Mouse (Mus musculus): ENCODE data around the gene Gpr157. TPM values are rescaled to one million over a fixed set of nuclear protein-coding genes. Genes with fewer than 3 reads are reported as not detected.

The Gpr157 gene
- total RNA-seq, 1 experiment: 0.71 TPM

DNA sequence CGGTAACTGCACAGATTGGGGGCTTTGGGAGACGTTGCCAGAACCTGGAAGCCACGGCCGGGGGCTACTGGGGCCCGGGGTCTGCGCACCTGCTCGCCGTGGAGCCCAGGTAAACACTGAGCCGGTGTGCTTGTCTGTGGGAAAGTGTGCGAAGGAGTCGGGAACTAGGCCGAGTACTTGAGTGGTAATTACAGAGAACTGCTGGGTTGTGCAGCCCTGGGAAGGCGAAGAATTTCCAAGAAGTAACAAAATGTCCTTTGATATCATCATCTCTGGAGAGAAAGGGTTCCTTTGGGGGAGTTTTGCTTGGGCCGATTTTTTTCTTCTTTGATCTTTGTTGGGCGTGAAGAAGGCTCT, 38.0 kb upstream of the Gpr157 start:
- no peak for TF ChIP-seq MAFK (IDR thresholded peaks at IDR 0.05; ENCODE audit: insufficient read depth, low read depth, low read length)
- no peak for TF ChIP-seq ZC3H11A (IDR thresholded peaks at IDR 0.05; ENCODE audit: borderline replicate concordance, low read depth, low read length)
- no peak for TF ChIP-seq CHD2 (IDR thresholded peaks at IDR 0.05; ENCODE audit: low read depth, low read length)
- no peak for TF ChIP-seq HCFC1 (IDR thresholded peaks at IDR 0.05; ENCODE audit: borderline replicate concordance, insufficient read depth, low read length)
- no peak for TF ChIP-seq ZNF384 (IDR thresholded peaks at IDR 0.05; ENCODE audit: low read depth, low read length)
- no peak for DNase-seq (ENCODE audit: low read depth, low spot score)
- no peaks in the 10 kb centered on the region for H3K9me3 ChIP-seq (ENCODE audit: control insufficient read depth, insufficient read depth, low read depth, low read length)
- H3K9ac ChIP-seq (ENCODE audit: insufficient read depth, low read depth, low read length, poor library complexity, severe bottlenecking): peak overlapping the region; percentile 95
- in situ Hi-C loops (cut with MboI; ENCODE audit: low sequenced_read_pairs in 2 of 2, unreplicated experiment in 2 of 2): no loop called here
- peak overlapping the region; percentile 79 for H3K27ac ChIP-seq (ENCODE audit: insufficient read depth, low read depth, low read length, poor library complexity, severe bottlenecking)
- peaks cover 31% of the 10 kb centered on the region for H3K36me3 ChIP-seq (ENCODE audit: control insufficient read depth, insufficient read depth, low read length, poor library complexity, severe bottlenecking)
- peaks cover 4 to 18% of the 10 kb centered on the region in 2 experiments; a peak in 1 of 4 replicates for H3K4me1 ChIP-seq (ENCODE audit: control insufficient read depth in 2 of 2, insufficient read depth in 2 of 2, low read length in 2 of 2, poor library complexity in 1 of 2)
- H3K4me3 ChIP-seq (ENCODE audit: insufficient read depth in 1 of 2, low read depth in 1 of 2, low read length in 2 of 2, poor library complexity in 1 of 2, severe bottlenecking in 1 of 2): peak overlapping the region; percentile 71 to 81

DNA sequence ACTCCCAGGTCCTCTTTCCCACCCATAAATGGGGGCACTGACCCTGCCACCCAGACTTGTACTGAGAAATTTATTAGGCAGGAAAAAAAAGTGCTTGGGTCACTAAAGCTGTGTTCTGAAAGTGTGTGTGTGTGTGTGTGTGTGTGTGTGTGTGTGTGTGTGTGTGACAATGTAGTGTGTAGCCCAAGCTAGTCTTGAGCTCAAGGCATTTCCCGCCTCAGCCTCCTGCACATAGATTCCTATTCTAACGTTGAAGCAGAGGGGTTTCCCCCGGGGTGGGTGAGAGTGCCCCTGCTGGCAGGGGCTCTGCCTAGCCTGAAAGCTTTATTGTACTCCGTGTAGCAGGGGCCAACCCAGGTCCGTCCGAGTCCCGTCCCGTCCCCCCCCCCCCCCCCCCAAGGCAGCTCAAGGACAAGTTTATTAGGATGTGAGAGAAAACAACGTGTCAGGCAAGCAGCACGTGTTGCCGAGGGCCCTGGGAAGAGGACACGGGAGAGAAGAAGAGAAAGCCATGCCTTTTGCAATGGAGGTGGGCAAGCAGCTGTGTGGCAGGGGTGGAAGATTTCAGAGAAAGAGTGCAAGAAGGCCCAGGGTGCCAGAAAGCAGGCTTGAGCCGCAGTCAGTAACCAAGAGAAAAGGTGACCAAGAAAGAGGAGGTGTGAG, 37.5 kb upstream of the Gpr157 start:
- Histone ChIP-seq H3K9me3 (ENCODE audit: control insufficient read depth, insufficient read depth, low read depth, low read length) (no peaks in the 10 kb centered on the region), H3K9ac (ENCODE audit: insufficient read depth, low read depth, low read length, poor library complexity, severe bottlenecking) (peak overlapping the region; percentile 95), H3K4me3 (ENCODE audit: insufficient read depth in 1 of 2, low read depth in 1 of 2, low read length in 2 of 2, poor library complexity in 1 of 2, severe bottlenecking in 1 of 2) (peak overlapping the region; percentile 71 to 81), H3K36me3 (ENCODE audit: control insufficient read depth, insufficient read depth, low read length, poor library complexity, severe bottlenecking) (peaks cover 35% of the 10 kb centered on the region), H3K4me1 (ENCODE audit: control insufficient read depth in 2 of 2, insufficient read depth in 2 of 2, low read length in 2 of 2, poor library complexity in 1 of 2) (peaks cover 4 to 18% of the 10 kb centered on the region in 2 experiments; a peak in 1 of 4 replicates), H3K27ac (ENCODE audit: insufficient read depth, low read depth, low read length, poor library complexity, severe bottlenecking) (peak overlapping the region; percentile 79; the same call in 1 of the 2 replicates)
- no peak for DNase-seq (ENCODE audit: low read depth, low spot score)
- in situ Hi-C loops (cut with MboI; ENCODE audit: low sequenced_read_pairs in 2 of 2, unreplicated experiment in 2 of 2): no loop called here
- TF ChIP-seq ZNF384 (IDR thresholded peaks at IDR 0.05; ENCODE audit: low read depth, low read length): no peak
- TF ChIP-seq MAFK (IDR thresholded peaks at IDR 0.05; ENCODE audit: insufficient read depth, low read depth, low read length): no peak
- TF ChIP-seq CHD2 (IDR thresholded peaks at IDR 0.05; ENCODE audit: low read depth, low read length): no peak

DNA sequence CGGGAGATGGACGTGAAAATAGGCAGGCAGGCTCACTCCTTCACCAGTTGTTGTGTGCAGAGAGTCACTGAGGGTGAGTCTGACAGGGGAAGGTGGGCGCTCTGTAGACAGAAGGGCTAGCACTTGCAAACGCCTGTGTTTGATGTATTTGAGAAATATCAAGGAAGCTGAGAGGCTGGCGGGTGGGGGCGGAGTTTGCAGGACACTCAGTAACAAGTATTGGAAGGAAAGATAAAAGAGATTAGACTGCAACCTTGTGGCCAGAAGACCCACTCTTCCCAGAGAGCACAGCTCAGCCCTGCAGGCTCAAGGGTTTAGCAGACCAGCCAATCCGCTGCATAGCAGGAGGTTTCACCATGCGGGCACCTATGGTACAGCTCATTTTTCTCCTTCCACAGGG, 35.7 kb upstream of the Gpr157 start:
- Histone ChIP-seq H3K4me1 (ENCODE audit: control insufficient read depth in 2 of 2, insufficient read depth in 2 of 2, low read length in 2 of 2, poor library complexity in 1 of 2) (peaks cover 4 to 26% of the 10 kb centered on the region in 2 experiments; a peak in 1 of 4 replicates), H3K9me3 (ENCODE audit: control insufficient read depth, insufficient read depth, low read depth, low read length) (no peaks in the 10 kb centered on the region), H3K27ac (ENCODE audit: insufficient read depth, low read depth, low read length, poor library complexity, severe bottlenecking) (no peak overlapping the region), H3K9ac (ENCODE audit: insufficient read depth, low read depth, low read length, poor library complexity, severe bottlenecking) (no peak overlapping the region), H3K4me3 (ENCODE audit: insufficient read depth in 1 of 2, low read depth in 1 of 2, low read length in 2 of 2, poor library complexity in 1 of 2, severe bottlenecking in 1 of 2) (no peak overlapping the region), H3K36me3 (ENCODE audit: control insufficient read depth, insufficient read depth, low read length, poor library complexity, severe bottlenecking) (peaks cover 51% of the 10 kb centered on the region)
- in situ Hi-C loops (cut with MboI; ENCODE audit: low sequenced_read_pairs in 2 of 2, unreplicated experiment in 2 of 2): no loop called here
- TF ChIP-seq ZNF384 (IDR thresholded peaks at IDR 0.05; ENCODE audit: low read depth, low read length) (no peak), HCFC1 (IDR thresholded peaks at IDR 0.05; ENCODE audit: borderline replicate concordance, insufficient read depth, low read length) (no peak), MAFK (IDR thresholded peaks at IDR 0.05; ENCODE audit: insufficient read depth, low read depth, low read length) (no peak), CHD2 (IDR thresholded peaks at IDR 0.05; ENCODE audit: low read depth, low read length) (no peak), ZC3H11A (IDR thresholded peaks at IDR 0.05; ENCODE audit: borderline replicate concordance, low read depth, low read length) (no peak)
- no peak for DNase-seq (ENCODE audit: low read depth, low spot score)

DNA sequence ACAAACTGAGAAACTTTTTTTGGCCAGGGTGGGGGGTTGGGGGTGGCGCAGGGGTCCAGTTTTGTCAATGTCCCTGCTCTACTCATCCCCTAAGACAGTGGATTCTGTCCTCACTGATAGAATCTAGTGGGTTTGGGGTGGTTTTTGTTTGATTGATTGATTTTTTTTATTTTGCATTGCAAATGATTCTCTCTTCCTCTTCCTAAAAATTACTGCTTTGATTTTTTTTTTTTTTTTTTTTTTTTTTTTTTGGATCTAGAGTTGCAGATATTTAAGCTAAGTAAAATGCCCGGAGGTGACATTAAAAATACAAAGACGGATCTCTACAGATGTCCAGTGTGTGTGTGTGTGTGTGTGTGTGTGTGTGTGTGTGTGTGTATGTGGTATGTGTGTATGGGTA, 34.8 kb upstream of the Gpr157 start:
- Histone ChIP-seq H3K36me3 (ENCODE audit: control insufficient read depth, insufficient read depth, low read length, poor library complexity, severe bottlenecking) (peaks cover 56% of the 10 kb centered on the region), H3K9me3 (ENCODE audit: control insufficient read depth, insufficient read depth, low read depth, low read length) (no peaks in the 10 kb centered on the region), H3K4me1 (ENCODE audit: control insufficient read depth in 2 of 2, insufficient read depth in 2 of 2, low read length in 2 of 2, poor library complexity in 1 of 2) (peaks cover 2 to 26% of the 10 kb centered on the region in 2 experiments; a peak in 1 of 4 replicates), H3K9ac (ENCODE audit: insufficient read depth, low read depth, low read length, poor library complexity, severe bottlenecking) (no peak overlapping the region), H3K4me3 (ENCODE audit: insufficient read depth in 1 of 2, low read depth in 1 of 2, low read length in 2 of 2, poor library complexity in 1 of 2, severe bottlenecking in 1 of 2) (no peak overlapping the region), H3K27ac (ENCODE audit: insufficient read depth, low read depth, low read length, poor library complexity, severe bottlenecking) (no peak overlapping the region)
- no peak for DNase-seq (ENCODE audit: low read depth, low spot score)
- TF ChIP-seq MAFK (IDR thresholded peaks at IDR 0.05; ENCODE audit: insufficient read depth, low read depth, low read length) (no peak), CHD2 (IDR thresholded peaks at IDR 0.05; ENCODE audit: low read depth, low read length) (no peak), ZC3H11A (IDR thresholded peaks at IDR 0.05; ENCODE audit: borderline replicate concordance, low read depth, low read length) (no peak), HCFC1 (IDR thresholded peaks at IDR 0.05; ENCODE audit: borderline replicate concordance, insufficient read depth, low read length) (no peak), ZNF384 (IDR thresholded peaks at IDR 0.05; ENCODE audit: low read depth, low read length) (no peak)
- in situ Hi-C loops (cut with MboI; ENCODE audit: low sequenced_read_pairs in 2 of 2, unreplicated experiment in 2 of 2): no loop called here

All from ES-E14 (cell line).